Mouse (Mus musculus) bone marrow macrophage, adult 2 months (primary cell): Measurements from ENCODE around the gene Nr1d1.

Experiments used
- CTCF ChIP-seq: IDR thresholded peaks from 2 replicates; pipeline ENCODE4 v1.5.1; 2012; ENCODE audit warnings: low read depth, mild to moderate bottlenecking, low read length, moderate library complexity
- POLR2A ChIP-seq: IDR thresholded peaks from 2 replicates; pipeline ENCODE4 v1.6.1; 2012; ENCODE audit warnings: mild to moderate bottlenecking, low read depth, low read length, borderline replicate concordance

DNA sequence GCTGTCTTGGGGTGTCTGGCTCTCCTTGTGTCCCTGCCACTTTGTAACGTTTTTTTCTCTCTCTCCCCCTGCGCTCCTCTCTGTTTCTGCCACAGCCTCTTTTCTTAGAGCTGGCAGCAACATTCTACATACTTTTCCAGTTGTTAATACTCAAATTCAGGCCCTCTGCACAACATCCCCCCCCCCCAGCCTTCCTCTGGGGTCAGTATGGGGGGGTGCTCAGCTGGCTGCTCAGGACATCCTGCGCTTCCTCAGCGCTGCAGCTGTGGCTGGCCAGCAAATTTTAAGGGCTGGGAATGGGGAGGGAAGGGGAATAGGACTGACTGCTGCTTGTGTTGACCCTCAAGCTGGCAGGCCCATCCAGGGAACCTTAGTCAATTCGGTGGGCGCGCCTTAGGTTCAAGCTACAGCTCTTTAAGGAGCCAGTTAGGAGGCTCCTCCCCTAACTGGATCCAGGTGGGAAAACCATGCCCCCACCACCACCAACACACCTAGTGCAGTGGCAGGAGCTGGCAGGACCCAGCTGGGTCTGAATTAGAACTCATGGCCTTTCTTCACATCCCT is 30.6 kb downstream of the Nr1d1 start:
- no peak for TF ChIP-seq CTCF
- TF ChIP-seq POLR2A = no peak
